Mouse (Mus musculus) heart, adult 2 months (tissue): ENCODE data around the gene Bsg. TPM values are rescaled to one million over a fixed set of nuclear protein-coding genes. Genes with fewer than 3 reads are reported as not detected.

Experiments
- DNase-seq, 2 experiments: peaks; one replicate each; pipeline ENCODE4 v3.0.0; 2021
- H3K27ac ChIP-seq: fragments of 200-600 bp; 2 replicates; pipeline ENCODE4 v1.8.1; 2022
- H3K27me3 ChIP-seq: fragments of 200-500 bp; 2 replicates; pipeline ENCODE4 v1.6.1; 2012; ENCODE audit warnings: mild to moderate bottlenecking, low read length, inconsistent platforms, mixed read lengths; ENCODE audit not compliant: control insufficient read depth, insufficient read depth
- H3K36me3 ChIP-seq: fragments of 200-500 bp; 2 replicates; pipeline ENCODE4 v1.6.1; 2012; ENCODE audit warnings: low read length, inconsistent platforms; ENCODE audit not compliant: control insufficient read depth, insufficient read depth
- H3K4me1 ChIP-seq: fragments of 200-500 bp; 2 replicates; pipeline ENCODE4 v1.6.1; 2011; ENCODE audit warnings: low read length; ENCODE audit not compliant: control insufficient read depth, insufficient read depth
- H3K4me3 ChIP-seq: fragments of 200-600 bp; 2 replicates; pipeline ENCODE4 v1.8.1; 2022
- H3K79me2 ChIP-seq: fragments of 200-500 bp; replicated peaks from 2 replicates; pipeline ENCODE4 v1.6.1; 2012; ENCODE audit warnings: mild to moderate bottlenecking, inconsistent platforms, low read length, moderate library complexity, mixed read lengths; ENCODE audit not compliant: control insufficient read depth, insufficient read depth
- H3K9ac ChIP-seq: fragments of 200-500 bp; 2 replicates; pipeline ENCODE4 v1.6.1; 2012; ENCODE audit warnings: low read depth, mild to moderate bottlenecking, control low read depth, inconsistent platforms, low read length, mixed read lengths
- CTCF ChIP-seq: fragments of 200-600 bp; IDR thresholded peaks from 2 replicates; pipeline ENCODE4 v1.8.1; 2022; ENCODE audit warnings: antibody characterized with exemption, mild to moderate bottlenecking, moderate library complexity
- EP300 ChIP-seq: fragments of 200-500 bp; IDR thresholded peaks from 2 replicates; pipeline ENCODE4 v1.6.1; 2011; ENCODE audit warnings: low read depth, low read length, control low read depth; ENCODE audit not compliant: insufficient read depth
- POLR2A ChIP-seq: fragments of 200-500 bp; IDR thresholded peaks from 2 replicates; pipeline ENCODE4 v1.6.1; 2011; ENCODE audit warnings: mild to moderate bottlenecking, low read depth, low read length, control low read depth; ENCODE audit not compliant: insufficient read depth
- WGBS: fragments of 180-500 bp; shearing (Covaris S2); methylation state at CpG from one replicate; pipeline ENCODE4 v1.1.7; 2018; 5-methylcytosine and 5-hydroxymethylcytosine counted together
- intact Hi-C: fragments of 180-260 bp; cut with DNase I; formaldehyde crosslinking; loops from one replicate; pipeline ENCODE4 v1.15.1; 2025
- polyA plus RNA-seq: library from polyadenylated mRNA; depleted of rRNA; stranded (reverse); fragments of >200 nt; gene quantifications from 2 replicates; pipeline ENCODE4 v1.2.3, GENCODE M21; 2012
- total RNA-seq, 2 experiments: library from RNA; stranded (reverse); gene quantifications; 2 replicates each; pipeline ENCODE4 v1.2.3; 2021

Bsg gene
- total and polyA plus RNA-seq, 3 experiments = 1,364 to 1,570 (median 1,491) TPM

- DNase-seq = no peak
- no peak overlapping the region for H3K9ac ChIP-seq
- no peaks in the 10 kb centered on the region for H3K27me3 ChIP-seq
- intact Hi-C loops = loop anchor here (5.0 kb wide), 1 partner anchor 73 kb away; no protein-coding TSS in a partner anchor
- peaks cover 8% of the 10 kb centered on the region; the same call in 1 of the 2 replicates for H3K79me2 ChIP-seq
- TF ChIP-seq POLR2A = 0 out of 2 replicates have a peak, but pooled peaks have one; percentile 25
- TF ChIP-seq EP300 = no peak
- H3K27ac ChIP-seq = no peak overlapping the region
- H3K36me3 ChIP-seq = no peaks in the 10 kb centered on the region; the same call in 1 of the 2 replicates
- 39% methylated on average over 7 of the region's 7 CpGs for WGBS
- no peak overlapping the region for H3K4me3 ChIP-seq
- peaks cover 21% of the 10 kb centered on the region for H3K4me1 ChIP-seq
Observed at GRCm38 (mm10) chr10:79709307-79709706, 5.0 kb downstream of the Bsg start.

GRCm38 (mm10) chr10:79712029-79712428, 7.7 kb downstream of the Bsg start:
- DNase-seq = no peak
- peaks cover 9% of the 10 kb centered on the region for H3K4me1 ChIP-seq
- no peaks in the 10 kb centered on the region; the same call in 1 of the 2 replicates for H3K36me3 ChIP-seq
- 76% methylated on average over 1 of the region's 1 CpGs for WGBS
- no peak overlapping the region for H3K4me3 ChIP-seq
- no peak overlapping the region for H3K9ac ChIP-seq
- H3K27me3 ChIP-seq = peaks cover 3% of the 10 kb centered on the region; the same call in 1 of the 2 replicates
- intact Hi-C loops = no loop called here
- TF ChIP-seq EP300 (no peak), CTCF (no peak)
- H3K79me2 ChIP-seq = 0 out of 2 replicates have a peak, but pooled peaks cover 3% of the 10 kb centered on the region
- H3K27ac ChIP-seq = no peak overlapping the region

- H3K4me1 ChIP-seq = peaks cover 5% of the 10 kb centered on the region
- 16% methylated on average over 4 of the region's 6 CpGs for WGBS
- DNase-seq = peak; percentile 73 to 82
- H3K9ac ChIP-seq = no peak overlapping the region
- H3K27ac ChIP-seq = no peak overlapping the region
- intact Hi-C loops = no loop called here
- H3K79me2 ChIP-seq = no peaks in the 10 kb centered on the region
- H3K27me3 ChIP-seq = peaks cover 4% of the 10 kb centered on the region; the same call in 1 of the 2 replicates
- TF ChIP-seq POLR2A (no peak; the same call in 1 of the 2 replicates), CTCF (peak; percentile 65), EP300 (0 out of 2 replicates have a peak, but pooled peaks have one; percentile 30)
- no peaks in the 10 kb centered on the region for H3K36me3 ChIP-seq
- H3K4me3 ChIP-seq = no peak overlapping the region
Observed at GRCm38 (mm10) chr10:79712499-79713126, 8.3 kb downstream of the Bsg start.

- peaks cover 5% of the 10 kb centered on the region for H3K4me1 ChIP-seq
- no peak overlapping the region for H3K9ac ChIP-seq
- TF ChIP-seq CTCF (no peak), EP300 (no peak; the same call in 1 of the 2 replicates), POLR2A (no peak)
- H3K79me2 ChIP-seq = no peaks in the 10 kb centered on the region
- H3K36me3 ChIP-seq = no peaks in the 10 kb centered on the region
- peaks cover 4% of the 10 kb centered on the region; the same call in 1 of the 2 replicates for H3K27me3 ChIP-seq
- no peak overlapping the region for H3K4me3 ChIP-seq
- 19% methylated on average over 1 of the region's 1 CpGs for WGBS
- H3K27ac ChIP-seq = no peak overlapping the region
- no peak for DNase-seq
- intact Hi-C loops = no loop called here
Observed at GRCm38 (mm10) chr10:79713163-79713562, 8.9 kb downstream of the Bsg start.

GRCm38 (mm10) chr10:79714996-79715395, 10.7 kb downstream of the Bsg start:
- Histone ChIP-seq H3K27me3 (peaks cover 4% of the 10 kb centered on the region; the same call in 1 of the 2 replicates), H3K36me3 (no peaks in the 10 kb centered on the region), H3K79me2 (no peaks in the 10 kb centered on the region), H3K4me3 (no peak overlapping the region), H3K4me1 (peaks cover 3% of the 10 kb centered on the region; the same call in 1 of the 2 replicates), H3K27ac (no peak overlapping the region), H3K9ac (no peak overlapping the region)
- 53% methylated on average over 4 of the region's 4 CpGs for whole genome bisulfite sequencing
- no peak for DNase-seq
- TF ChIP-seq CTCF = no peak
- no peak for TF ChIP-seq EP300
- TF ChIP-seq POLR2A = no peak
- intact Hi-C loops = no loop called here

- Histone ChIP-seq H3K4me1 (peaks cover 3% of the 10 kb centered on the region; the same call in 1 of the 2 replicates), H3K36me3 (no peaks in the 10 kb centered on the region), H3K27me3 (peaks cover 4% of the 10 kb centered on the region; the same call in 1 of the 2 replicates), H3K9ac (peak within 1 kb of the TSS; percentile 28), H3K4me3 (peak within 1 kb of the TSS; percentile 44), H3K79me2 (no peaks in the 10 kb centered on the region), H3K27ac (no peak within 1 kb of the TSS)
- no peak for DNase-seq
- TF ChIP-seq POLR2A = no peak
- no peak for TF ChIP-seq EP300
- no peak for TF ChIP-seq CTCF
- WGBS = 2% methylated on average over 51 of the region's 91 CpGs
- intact Hi-C loops = no loop called here
Observed at GRCm38 (mm10) chr10:79716254-79716987, 12.1 kb downstream of the Bsg start, which contains the start of gene Hcn2. Gene Hcn2 (plus strand): TSS chr10:79716634.
